Mouse (Mus musculus) neutrophil, adult 5-6 weeks (primary cell): ENCODE data around the gene Sbk2. TPM values are rescaled to one million over a fixed set of nuclear protein-coding genes. Genes with fewer than 3 reads are reported as not detected.
A peak's percentile ranks its signal among the peaks of the same experiment; 100 is the strongest.

Source experiments
- ATAC-seq: fragments of 151-379, 151-347 bp; 2 replicates; pipeline ENCODE4 v1.8.0; 2017; ENCODE audit warnings: mild to moderate bottlenecking, moderate TSS enrichment; ENCODE audit not compliant: insufficient number of reproducible peaks, poor library complexity, low FRiP score, severe bottlenecking; ENCODE audit errors: extremely low read depth
- total RNA-seq: library from RNA; stranded (forward); fragments of 200-1000 nt; gene quantifications from 2 replicates; pipeline ENCODE4 v1.2.3, GENCODE M21; 2017

The Sbk2 gene
- total RNA-seq, 1 experiment from 2014 or later = not detected

- ATAC-seq = no peak
Observed at GRCm38 (mm10) chr7:4924891-4925301, 39.3 kb downstream of the Sbk2 start.

DNA sequence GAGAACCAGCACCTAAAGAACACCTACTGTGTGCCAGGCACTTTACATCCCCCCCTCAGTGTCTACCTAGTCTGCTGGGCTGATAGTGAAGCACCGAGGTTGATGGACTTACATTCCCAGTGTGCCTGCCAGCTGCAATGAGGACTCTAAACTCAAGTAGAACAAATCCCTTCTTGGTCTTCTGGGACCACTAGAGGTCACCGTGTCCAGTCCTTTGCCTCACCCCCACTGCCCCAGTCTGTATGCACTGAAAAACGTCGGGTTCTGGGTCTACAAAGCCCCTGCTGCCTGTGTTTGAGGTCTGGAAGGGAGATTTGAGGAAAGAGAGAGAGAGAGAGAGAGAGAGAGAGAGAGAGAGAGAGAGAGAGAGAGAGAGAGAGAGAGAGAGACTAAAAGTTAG, 39.7 kb downstream of the Sbk2 start:
- ATAC-seq = no peak

GRCm38 (mm10) chr7:4923586-4924364, 40.4 kb downstream of the Sbk2 start:
- no peak for ATAC-seq

DNA sequence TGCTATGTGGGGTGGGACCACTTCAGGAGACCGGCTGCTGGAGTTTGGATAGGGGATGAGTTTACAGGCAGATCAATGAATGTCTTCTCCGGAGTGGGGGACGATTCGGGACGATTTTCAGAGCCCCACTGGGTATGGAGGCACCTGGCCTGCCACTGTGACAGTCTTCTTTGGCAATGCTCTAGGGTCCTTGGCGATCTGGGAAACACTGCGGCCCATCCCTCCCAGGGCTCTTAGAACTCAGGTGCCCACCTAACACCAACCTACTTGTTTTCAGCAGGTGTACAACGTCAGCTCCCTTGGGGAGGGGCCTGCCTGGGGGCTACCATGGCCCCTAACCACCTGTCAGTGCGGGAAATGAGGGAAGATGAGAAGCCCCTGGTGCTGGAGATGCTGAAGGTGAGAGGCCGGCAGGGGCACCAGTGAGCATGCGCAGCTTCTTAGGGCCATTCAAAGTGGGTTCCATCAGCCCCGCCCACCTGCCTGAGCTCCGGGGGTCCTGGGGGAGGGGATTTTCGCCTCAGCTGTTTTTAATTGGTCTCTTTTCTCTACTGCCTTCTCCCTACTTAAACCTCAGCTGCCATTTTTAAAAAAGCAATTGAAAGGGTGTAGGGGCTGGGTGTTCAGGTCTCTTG, 41.2 kb downstream of the Sbk2 start:
- ATAC-seq = no peak

DNA sequence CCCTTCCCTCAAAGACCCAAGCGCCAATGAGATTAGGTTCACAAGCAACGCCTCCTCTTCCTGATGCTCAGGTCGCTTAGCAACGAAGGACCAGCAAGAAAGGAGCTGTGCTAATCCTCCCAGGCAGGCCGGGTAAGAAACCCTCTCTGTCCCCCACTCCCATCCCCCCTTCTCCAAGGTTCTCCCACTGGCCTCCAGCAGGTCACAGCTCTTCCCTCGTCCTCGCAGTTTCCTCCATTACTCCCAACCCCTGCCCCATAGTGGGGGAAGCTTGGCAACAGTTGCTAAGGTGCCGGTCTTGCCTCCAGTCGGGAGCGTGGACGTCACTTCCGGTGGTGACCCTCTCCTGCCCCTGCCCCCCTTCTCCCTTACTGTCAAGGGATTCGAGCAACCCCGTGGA, 41.7 kb downstream of the Sbk2 start:
- no peak for ATAC-seq

- no peak for ATAC-seq
Observed at GRCm38 (mm10) chr7:4921824-4922482, 42.3 kb downstream of the Sbk2 start, which contains the start of gene Nat14. Gene Nat14 (plus strand): TSS chr7:4922028.

GRCm38 (mm10) chr7:4920976-4921823, 43.0 kb downstream of the Sbk2 start:
- no peak for ATAC-seq

DNA sequence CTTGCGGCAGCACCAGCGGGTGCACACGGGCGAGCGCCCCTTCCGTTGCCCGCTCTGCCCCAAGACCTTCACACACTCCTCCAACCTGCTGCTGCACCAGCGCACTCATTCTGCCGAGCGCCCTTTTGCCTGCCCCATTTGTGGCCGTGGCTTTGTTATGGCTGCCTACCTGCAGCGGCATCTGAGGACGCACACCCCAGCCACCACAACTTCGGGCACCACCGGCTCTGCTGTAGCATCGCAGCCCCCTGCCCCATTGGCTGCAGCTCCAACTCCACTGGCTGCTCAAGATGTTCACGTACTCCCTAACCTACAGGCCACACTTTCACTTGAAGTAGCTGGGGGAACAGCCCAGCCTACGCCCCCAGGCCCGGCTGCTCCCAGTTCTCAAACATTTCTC, 43.7 kb downstream of the Sbk2 start:
- no peak for ATAC-seq

GRCm38 (mm10) chr7:4919971-4920370, 44.2 kb downstream of the Sbk2 start:
- no peak for ATAC-seq

DNA sequence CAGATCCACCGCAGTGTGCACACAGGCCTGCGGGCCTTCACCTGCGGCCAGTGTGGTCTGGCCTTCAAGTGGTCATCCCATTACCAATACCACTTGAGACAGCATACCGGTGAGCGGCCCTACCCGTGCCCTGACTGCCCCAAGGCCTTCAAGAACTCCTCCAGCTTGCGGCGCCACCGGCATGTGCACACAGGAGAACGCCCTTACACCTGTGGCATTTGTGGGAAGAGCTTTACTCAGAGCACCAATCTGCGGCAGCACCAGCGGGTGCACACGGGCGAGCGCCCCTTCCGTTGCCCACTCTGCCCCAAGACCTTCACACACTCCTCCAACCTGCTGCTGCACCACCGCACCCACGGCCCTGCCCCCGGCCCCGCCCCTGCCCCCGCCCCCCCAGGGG, 45.1 kb downstream of the Sbk2 start:
- ATAC-seq = no peak

DNA sequence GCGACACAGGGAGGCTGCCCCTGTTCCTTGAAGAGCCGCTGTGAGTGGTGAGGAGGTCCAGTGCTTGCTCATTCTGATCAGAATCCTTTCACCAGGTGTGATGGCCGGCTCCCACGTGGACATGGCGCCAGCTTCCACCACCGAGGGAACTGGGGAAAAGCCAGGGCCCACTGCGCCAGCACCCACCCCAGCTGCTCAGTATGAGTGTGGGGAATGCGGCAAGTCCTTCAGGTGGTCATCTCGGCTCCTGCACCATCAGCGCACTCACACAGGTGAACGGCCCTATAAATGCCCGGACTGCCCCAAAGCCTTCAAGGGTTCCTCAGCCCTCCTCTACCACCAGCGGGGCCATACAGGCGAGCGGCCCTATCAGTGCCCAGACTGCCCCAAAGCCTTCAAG, 45.5 kb downstream of the Sbk2 start:
- no peak for ATAC-seq

DNA sequence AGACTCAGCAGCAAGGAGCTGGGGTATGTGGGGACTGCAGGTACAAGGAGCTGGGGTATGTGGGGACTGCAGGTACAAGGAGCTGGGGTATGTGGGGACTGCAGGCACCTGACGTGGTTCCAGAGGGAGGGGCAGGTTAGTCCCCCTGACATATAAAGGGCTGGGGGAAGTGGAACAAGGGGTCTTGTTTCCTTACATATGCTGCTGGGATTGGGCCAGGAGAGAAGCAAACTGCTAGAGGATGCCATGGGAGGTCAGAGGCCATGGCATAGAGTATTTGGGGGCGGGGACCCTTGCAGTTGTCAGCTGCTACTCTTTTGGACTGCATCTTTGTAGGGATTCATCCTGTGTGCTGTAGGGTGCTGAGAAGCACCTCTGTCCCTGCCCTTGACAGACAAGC, 46.7 kb downstream of the Sbk2 start:
- no peak for ATAC-seq

DNA sequence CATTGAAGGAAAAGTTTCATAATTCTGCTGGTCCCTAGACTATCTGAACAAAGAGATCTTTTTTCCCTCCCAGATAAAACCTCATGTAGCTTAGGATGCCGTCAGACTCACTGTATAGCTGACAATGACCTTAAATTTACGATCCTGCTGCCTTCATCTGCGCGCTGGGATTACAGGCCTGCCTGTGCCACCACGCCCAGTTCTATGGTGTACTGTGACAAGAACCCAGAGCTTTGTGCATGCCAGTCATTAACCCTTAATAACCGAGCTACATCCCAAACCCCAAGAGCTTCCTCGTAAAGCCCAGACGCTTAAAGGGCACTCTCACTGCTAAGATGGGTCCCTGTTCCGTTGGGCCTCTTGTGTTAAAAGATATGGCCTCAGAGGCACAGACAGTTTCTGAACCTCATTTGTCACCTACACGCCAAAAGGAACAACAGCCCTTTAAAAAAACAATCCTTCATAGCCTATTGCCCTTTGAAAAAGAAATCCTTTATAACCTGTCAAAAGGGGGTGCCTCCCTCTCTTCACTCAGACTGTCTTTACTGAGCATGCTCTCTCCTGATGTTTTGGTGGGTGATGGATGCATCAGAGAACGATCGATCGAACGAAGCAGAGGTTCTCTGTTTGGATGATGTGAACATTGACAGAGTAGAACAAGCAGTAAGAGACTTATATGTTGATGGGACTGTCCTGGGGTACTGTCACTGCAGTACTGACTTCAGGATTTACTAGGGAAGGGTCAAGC, 48.4 kb downstream of the Sbk2 start:
- ATAC-seq = no peak

- ATAC-seq = peak; percentile 87
Observed at GRCm38 (mm10) chr7:4915007-4915665, 49.1 kb downstream of the Sbk2 start, which contains the start of gene Zfp628. Gene Zfp628 (plus strand): TSS chr7:4915217.

DNA sequence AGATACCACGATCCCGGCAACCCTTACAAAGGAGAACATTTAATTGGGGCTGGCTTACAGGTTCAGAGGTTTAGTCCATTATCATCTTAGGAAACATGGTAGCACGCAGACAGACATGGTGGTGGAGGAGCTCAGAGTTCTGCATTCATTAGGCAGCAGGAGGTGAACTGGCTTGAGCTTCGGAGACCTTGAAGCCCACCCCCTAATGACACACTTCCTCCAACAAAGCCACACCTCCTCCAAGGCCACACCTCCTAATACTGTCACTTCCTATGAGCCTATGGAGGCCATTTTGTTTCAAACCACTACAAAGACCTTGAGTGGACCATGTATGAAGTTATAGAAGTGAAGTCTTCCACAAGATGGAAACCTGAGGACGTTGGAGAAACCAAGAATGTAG, 52.0 kb downstream of the Sbk2 start:
- ATAC-seq = no peak

DNA sequence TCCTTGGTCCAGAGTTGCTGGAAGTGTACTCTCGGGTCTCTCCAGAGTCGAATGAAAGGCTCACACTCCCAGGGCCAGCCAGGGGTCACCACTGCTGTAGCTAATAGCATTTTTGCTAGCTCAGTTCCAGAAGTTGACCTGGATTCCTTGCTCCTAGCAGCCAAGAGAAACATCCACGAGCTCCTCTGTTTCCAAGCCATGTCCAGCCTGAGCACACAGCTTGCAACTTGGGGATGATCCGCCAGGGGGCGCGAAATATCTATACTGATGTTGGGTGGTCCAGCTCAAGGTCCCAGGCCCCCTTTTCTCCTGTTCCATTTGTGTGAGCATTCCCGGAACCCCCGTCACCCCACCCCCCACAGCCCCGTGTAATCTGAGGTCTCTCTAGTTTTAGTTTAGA, 52.6 kb downstream of the Sbk2 start:
- ATAC-seq = no peak

GRCm38 (mm10) chr7:4906466-4906950, 57.7 kb downstream of the Sbk2 start, which contains the start of gene Gm36210:
Gene Gm36210 (minus strand): TSS chr7:4906516.
- ATAC-seq = no peak

DNA sequence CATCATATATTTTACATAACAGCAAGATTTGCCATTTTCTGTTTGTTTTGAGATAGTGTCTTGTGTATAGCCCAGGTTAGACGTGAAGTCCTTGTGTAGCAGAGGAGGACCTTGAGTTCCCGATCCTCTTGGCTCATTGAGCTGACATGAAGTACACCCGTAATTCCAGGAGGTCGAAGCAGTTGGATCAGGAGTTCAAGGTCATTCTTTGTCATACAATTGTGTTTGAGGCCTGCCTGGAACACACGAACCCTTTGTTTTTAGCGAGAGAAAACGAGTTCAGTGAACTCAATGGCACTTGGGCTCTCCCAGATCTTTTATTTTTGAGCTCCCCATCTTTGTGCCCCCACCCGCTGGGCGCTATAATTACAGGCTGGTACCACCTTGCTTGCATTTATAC, 61.8 kb downstream of the Sbk2 start:
- ATAC-seq = no peak
